Mouse (Mus musculus): ENCODE measurements around the gene Kif11. TPM values are rescaled to one million over a fixed set of nuclear protein-coding genes. Genes with fewer than 3 reads are reported as not detected.

Kif11 gene
- polyA plus RNA-seq, 1 experiment from 2014 or later: 13.5 TPM

GRCm38 (mm10) chr19:37466403-37466802, 90.2 kb downstream of the Kif11 start:
- WGBS: 82% methylated on average over 3 of the region's 3 CpGs
- H3K27me3 ChIP-seq: no peaks in the 10 kb centered on the region

GRCm38 (mm10) chr19:37466978-37467377, 90.8 kb downstream of the Kif11 start:
- H3K27ac ChIP-seq: no peak overlapping the region
- no peaks in the 10 kb centered on the region for H3K9me3 ChIP-seq
- H3K27me3 ChIP-seq: no peaks in the 10 kb centered on the region
- ATAC-seq (ENCODE audit: low FRiP score): no peak
- no peak overlapping the region for H3K4me3 ChIP-seq
- 95% methylated on average over 5 of the region's 5 CpGs for WGBS
- H3K4me1 ChIP-seq (replicated peaks): no peaks in the 10 kb centered on the region
- H3K36me3 ChIP-seq: no peaks in the 10 kb centered on the region
- H3K4me2 ChIP-seq: no peak overlapping the region
- no peak overlapping the region for H3K9ac ChIP-seq

More at GRCm38 (mm10) chr19:37466403-37466802, 90.2 kb downstream of the Kif11 start:
- Histone ChIP-seq H3K9ac (no peak overlapping the region), H3K4me3 (no peak overlapping the region), H3K9me3 (no peaks in the 10 kb centered on the region), H3K4me2 (no peak overlapping the region), H3K4me1 (replicated peaks) (no peaks in the 10 kb centered on the region), H3K27ac (no peak overlapping the region), H3K36me3 (no peaks in the 10 kb centered on the region)
- no peak for ATAC-seq (ENCODE audit: low FRiP score)

- WGBS: 65% methylated on average over 6 of the region's 6 CpGs
- no peak for ATAC-seq (ENCODE audit: low FRiP score)
These were observed 92.8 kb downstream of the Kif11 start for GRCm38 (mm10) chr19:37468841-37469566.

More at GRCm38 (mm10) chr19:37468841-37469566, 92.8 kb downstream of the Kif11 start:
- Histone ChIP-seq H3K36me3 (no peaks in the 10 kb centered on the region), H3K4me1 (replicated peaks) (no peaks in the 10 kb centered on the region), H3K9ac (no peak overlapping the region), H3K4me2 (no peak overlapping the region), H3K9me3 (no peaks in the 10 kb centered on the region), H3K4me3 (no peak overlapping the region), H3K27ac (no peak overlapping the region), H3K27me3 (no peaks in the 10 kb centered on the region)

Other genes with a start within 250 kb of the Kif11 start
- 114 and 117 TPM in 2 replicates for gene March5, start 168.9 kb upstream of the Kif11 start, polyA plus RNA-seq (2015; fragmentation: Nextera tagmentation; extraction: Ambion mirVana)
- 11.4 TPM in 2 replicates for gene Cpeb3, start 167.8 kb upstream of the Kif11 start, polyA plus RNA-seq (2015; fragmentation: Nextera tagmentation; extraction: Ambion mirVana)
- gene Ide, start 38.6 kb upstream of the Kif11 start, polyA plus RNA-seq (2015; fragmentation: Nextera tagmentation; extraction: Ambion mirVana): 35.3 and 35.7 TPM in 2 replicates
- 6.7 and 7.2 TPM in 2 replicates for gene Hhex, start 58.4 kb downstream of the Kif11 start, polyA plus RNA-seq (2015; fragmentation: Nextera tagmentation; extraction: Ambion mirVana)
- 15.1 and 15.2 TPM in 2 replicates for gene Exoc6, start 174.0 kb downstream of the Kif11 start, polyA plus RNA-seq (2015; fragmentation: Nextera tagmentation; extraction: Ambion mirVana)